Mouse (Mus musculus): ENCODE data around the gene Ccdc181. TPM values are rescaled to one million over a fixed set of nuclear protein-coding genes. Genes with fewer than 3 reads are reported as not detected.

Gene Ccdc181
- total and polyA plus RNA-seq, 3 experiments: 11.0 to 15.8 TPM; not detected in 1

DNA sequence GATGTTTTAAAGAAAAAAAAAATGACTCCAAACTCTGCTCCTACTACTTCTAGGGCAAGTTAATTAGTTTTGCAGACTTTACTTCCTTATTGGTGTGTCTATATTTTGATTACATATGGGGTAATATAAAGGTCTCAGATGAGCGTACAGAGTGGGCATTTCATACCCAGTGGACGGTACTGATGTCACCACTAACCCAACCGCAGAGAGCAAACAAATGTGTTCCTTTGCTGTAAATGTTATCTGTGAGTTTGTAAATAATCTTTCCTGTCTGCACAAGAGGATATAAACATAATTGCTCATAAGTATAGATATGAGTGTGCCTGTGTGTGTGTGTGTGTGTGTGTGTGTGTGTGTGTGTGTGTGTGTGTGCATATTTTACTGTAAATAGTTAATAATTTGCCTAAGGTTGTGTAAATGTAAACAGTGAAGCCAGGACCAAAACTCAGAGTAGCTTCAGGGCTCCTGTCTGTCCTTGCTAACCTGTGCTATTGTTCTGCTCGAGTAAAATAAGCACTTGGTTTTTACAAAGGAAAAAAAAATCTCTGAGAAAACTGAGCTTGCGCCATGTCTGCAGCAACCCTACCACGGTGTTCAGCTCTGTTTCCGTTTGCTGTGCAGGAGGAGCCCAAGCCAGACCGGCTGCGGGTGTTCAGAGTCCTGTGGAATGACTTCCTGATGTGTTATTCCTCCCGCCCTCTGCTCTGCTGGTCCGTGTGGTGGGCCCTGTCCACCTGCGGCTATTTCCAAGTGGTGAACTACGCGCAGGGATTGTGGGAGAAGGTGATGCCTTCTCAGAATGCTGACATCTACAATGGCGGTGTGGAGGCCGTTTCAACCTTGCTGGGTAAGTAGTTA, 15.0 kb upstream of the Ccdc181 start:
- Histone ChIP-seq H3K79me2 (ENCODE audit: control insufficient read depth, insufficient read depth, low read length, poor library complexity) (no peaks in the 10 kb centered on the region), H3K9ac (ENCODE audit: control insufficient read depth, low read depth, low read length, poor library complexity, severe bottlenecking) (no peak overlapping the region), H3K4me1 (ENCODE audit: control insufficient read depth in 1 of 2, insufficient read depth in 2 of 2, low read length in 2 of 2) (no peaks in the 10 kb centered on the region), H3K4me3 (ENCODE audit: control insufficient read depth in 1 of 2, insufficient read depth in 1 of 2, low read depth in 2 of 2, low read length in 2 of 2) (no peak overlapping the region), H3K9me3 (replicated peaks; ENCODE audit: insufficient read depth, low read length) (no peaks in the 10 kb centered on the region), H3K27me3 (ENCODE audit: control insufficient read depth in 1 of 2, insufficient read depth in 2 of 2, low read length in 2 of 2) (no peaks in the 10 kb centered on the region), H3K36me3 (ENCODE audit: control insufficient read depth in 1 of 2, insufficient read depth in 2 of 2, low read length in 2 of 2) (peaks cover 0 to 2% of the 10 kb centered on the region in 2 experiments; a peak in 2 of 4 replicates), H3K27ac (ENCODE audit: control insufficient read depth, low read depth, low read length) (no peak overlapping the region)
- TF ChIP-seq USF2 (IDR thresholded peaks at IDR 0.05; ENCODE audit: borderline replicate concordance in 1 of 2, insufficient read depth in 1 of 2, low read depth in 1 of 2, low read length in 2 of 2): no peak
- TF ChIP-seq SMC3 (IDR thresholded peaks at IDR 0.05; ENCODE audit: low read depth, low read length): no peak
- TF ChIP-seq MAFK (IDR thresholded peaks at IDR 0.05; ENCODE audit: borderline replicate concordance, low read depth, low read length): no peak
- TF ChIP-seq GATA1 (IDR thresholded peaks at IDR 0.05; ENCODE audit: low read depth, low read length): no peak
- no peak for TF ChIP-seq NRF1 (IDR thresholded peaks at IDR 0.05; ENCODE audit: insufficient read depth, low read depth, low read length, poor library complexity, severe bottlenecking)
- TF ChIP-seq NELFE (IDR thresholded peaks at IDR 0.05; ENCODE audit: low read depth, low read length): no peak
- TF ChIP-seq MXI1 (IDR thresholded peaks at IDR 0.05; ENCODE audit: low read depth, low read length): no peak
- TF ChIP-seq UBTF (IDR thresholded peaks at IDR 0.05; ENCODE audit: borderline replicate concordance, insufficient read depth, low read depth, low read length): no peak
- TF ChIP-seq CHD2 (IDR thresholded peaks at IDR 0.05; ENCODE audit: low read length): no peak
- TF ChIP-seq ZKSCAN1 (IDR thresholded peaks at IDR 0.05; ENCODE audit: low read depth, low read length): no peak
- TF ChIP-seq RAD21 (IDR thresholded peaks at IDR 0.05; ENCODE audit: low read depth, low read length): no peak
- no peak for TF ChIP-seq CTCF (IDR thresholded peaks at IDR 0.05 in 2 of 3, conservative IDR thresholded peaks at IDR 0.05 in 1 of 3; ENCODE audit: control insufficient read depth in 1 of 3, insufficient read depth in 1 of 3, low read depth in 2 of 3, low read length in 3 of 3, poor library complexity in 1 of 3, severe bottlenecking in 1 of 3)
- no peak for TF ChIP-seq ETS1 (IDR thresholded peaks at IDR 0.05; ENCODE audit: low read depth, low read length)
- TF ChIP-seq ZC3H11A (IDR thresholded peaks at IDR 0.05; ENCODE audit: low read depth, low read length): no peak
- TF ChIP-seq EP300 (IDR thresholded peaks at IDR 0.05; ENCODE audit: low read depth in 1 of 2, low read length in 2 of 2): no peak
- no peak for TF ChIP-seq ELF1 (IDR thresholded peaks at IDR 0.05; ENCODE audit: low read depth, low read length)
- TF ChIP-seq MAX (IDR thresholded peaks at IDR 0.05; ENCODE audit: low read length): no peak
- TF ChIP-seq USF1 (IDR thresholded peaks at IDR 0.05; ENCODE audit: low read depth, low read length): no peak
- DNase-seq (ENCODE audit: low read depth, low spot score): no peak

DNA sequence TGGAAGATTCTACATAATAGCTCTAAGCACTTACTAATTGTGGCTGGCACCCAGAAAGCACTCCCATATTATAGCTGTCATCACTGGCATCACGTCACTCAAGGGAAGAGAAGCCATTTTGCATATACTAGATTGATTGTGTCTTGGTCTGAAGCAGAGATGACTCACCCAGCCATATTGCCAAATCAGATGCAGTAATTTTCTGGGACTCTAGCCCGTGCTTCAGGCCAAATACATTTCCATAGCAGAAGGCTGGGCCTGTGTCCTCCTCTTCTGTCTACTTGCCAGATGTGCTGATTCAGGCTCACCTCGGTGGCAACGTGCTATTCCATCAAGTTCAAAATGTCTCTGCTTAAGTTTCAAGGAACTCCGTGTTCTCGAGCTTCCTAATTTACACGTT, 13.8 kb upstream of the Ccdc181 start:
- no peaks in the 10 kb centered on the region for H3K9me3 ChIP-seq (replicated peaks; ENCODE audit: insufficient read depth, low read length)
- H3K27me3 ChIP-seq (ENCODE audit: control insufficient read depth in 1 of 2, insufficient read depth in 2 of 2, low read length in 2 of 2): no peaks in the 10 kb centered on the region
- H3K4me3 ChIP-seq (ENCODE audit: control insufficient read depth in 1 of 2, insufficient read depth in 1 of 2, low read depth in 2 of 2, low read length in 2 of 2): no peak overlapping the region
- peaks cover 0 to 2% of the 10 kb centered on the region in 2 experiments; a peak in 2 of 4 replicates for H3K36me3 ChIP-seq (ENCODE audit: control insufficient read depth in 1 of 2, insufficient read depth in 2 of 2, low read length in 2 of 2)
- no peak overlapping the region for H3K9ac ChIP-seq (ENCODE audit: control insufficient read depth, low read depth, low read length, poor library complexity, severe bottlenecking)
- no peaks in the 10 kb centered on the region for H3K79me2 ChIP-seq (ENCODE audit: control insufficient read depth, insufficient read depth, low read length, poor library complexity)
- no peak for TF ChIP-seq RAD21 (IDR thresholded peaks at IDR 0.05; ENCODE audit: low read depth, low read length)
- no peak for TF ChIP-seq NRF1 (IDR thresholded peaks at IDR 0.05; ENCODE audit: insufficient read depth, low read depth, low read length, poor library complexity, severe bottlenecking)
- TF ChIP-seq EP300 (IDR thresholded peaks at IDR 0.05; ENCODE audit: low read depth in 1 of 2, low read length in 2 of 2): no peak
- TF ChIP-seq ETS1 (IDR thresholded peaks at IDR 0.05; ENCODE audit: low read depth, low read length): no peak
- no peak for TF ChIP-seq POLR2AphosphoS5 (IDR thresholded peaks at IDR 0.05; ENCODE audit: borderline replicate concordance, low read depth, low read length)
- TF ChIP-seq MXI1 (IDR thresholded peaks at IDR 0.05; ENCODE audit: low read depth, low read length): no peak
- no peak for TF ChIP-seq NELFE (IDR thresholded peaks at IDR 0.05; ENCODE audit: low read depth, low read length)
- no peak for TF ChIP-seq MAX (IDR thresholded peaks at IDR 0.05; ENCODE audit: low read length)
- TF ChIP-seq HCFC1 (IDR thresholded peaks at IDR 0.05; ENCODE audit: low read depth, low read length): no peak
- no peak for TF ChIP-seq MEF2A (IDR thresholded peaks at IDR 0.05; ENCODE audit: extremely low read depth, insufficient replicate concordance, low read depth, low read length, poor library complexity, severe bottlenecking)
- TF ChIP-seq ZMIZ1 (IDR thresholded peaks at IDR 0.05; ENCODE audit: low read depth, low read length): no peak
- TF ChIP-seq SMC3 (IDR thresholded peaks at IDR 0.05; ENCODE audit: low read depth, low read length): no peak
- TF ChIP-seq SIN3A (IDR thresholded peaks at IDR 0.05; ENCODE audit: low read length): no peak
- no peak for TF ChIP-seq CHD2 (IDR thresholded peaks at IDR 0.05; ENCODE audit: low read length)
- no peak for TF ChIP-seq ELF1 (IDR thresholded peaks at IDR 0.05; ENCODE audit: low read depth, low read length)
- TF ChIP-seq CHD1 (IDR thresholded peaks at IDR 0.05; ENCODE audit: low read depth, low read length): no peak
- no peak for TF ChIP-seq GABPA (IDR thresholded peaks at IDR 0.05; ENCODE audit: low read depth, low read length)
- no peak for TF ChIP-seq MAZ (IDR thresholded peaks at IDR 0.05; ENCODE audit: low read depth, low read length)
- TF ChIP-seq E2F4 (IDR thresholded peaks at IDR 0.05; ENCODE audit: borderline replicate concordance, low read depth, low read length): no peak
- TF ChIP-seq POLR2AphosphoS2 (IDR thresholded peaks at IDR 0.05; ENCODE audit: low read length): no peak
- no peak overlapping the region for H3K27ac ChIP-seq (ENCODE audit: control insufficient read depth, low read depth, low read length)
- H3K4me1 ChIP-seq (ENCODE audit: control insufficient read depth in 1 of 2, insufficient read depth in 2 of 2, low read length in 2 of 2): no peaks in the 10 kb centered on the region
- DNase-seq (ENCODE audit: low read depth, low spot score): no peak

Data from MEL (cell line).